Mouse (Mus musculus) neural tube, embryonic 14.5 days (tissue): ENCODE results near the gene Afdn. TPM values are rescaled to one million over a fixed set of nuclear protein-coding genes. Genes with fewer than 3 reads are reported as not detected.

ENCODE experiments used
- ATAC-seq: fragments of 200-750 bp; cut with Nextera tagmentation; 2 replicates; pipeline ENCODE4 v1.8.0; 2017; ENCODE audit warnings: low read depth, mild to moderate bottlenecking, moderate TSS enrichment, moderate library complexity
- H3K27ac ChIP-seq: fragments of 300-500 bp; sonication (generic); 2 replicates; pipeline ENCODE4 v1.5.1; 2014; ENCODE audit warnings: low read depth, mild to moderate bottlenecking, control low read depth, low read length, moderate library complexity, mixed read lengths
- H3K27me3 ChIP-seq: fragments of 300-500 bp; sonication (generic); 2 replicates; pipeline ENCODE4 v1.6.1; 2014; ENCODE audit warnings: low read length; ENCODE audit not compliant: control insufficient read depth, insufficient read depth
- H3K36me3 ChIP-seq: fragments of 300-500 bp; sonication (generic); 2 replicates; pipeline ENCODE4 v1.6.1; 2014; ENCODE audit warnings: low read length, mixed read lengths; ENCODE audit not compliant: control insufficient read depth, insufficient read depth
- H3K4me1 ChIP-seq: fragments of 300-500 bp; sonication (generic); 2 replicates; pipeline ENCODE4 v1.6.1; 2014; ENCODE audit warnings: low read length; ENCODE audit not compliant: control insufficient read depth, insufficient read depth
- H3K4me2 ChIP-seq: fragments of 300-500 bp; sonication (generic); 2 replicates; pipeline ENCODE4 v1.6.1; 2014; ENCODE audit warnings: mild to moderate bottlenecking, low read depth, low read length, control low read depth
- H3K4me3 ChIP-seq: fragments of 300-500 bp; sonication (generic); 2 replicates; pipeline ENCODE4 v1.5.1; 2014; ENCODE audit warnings: low read depth, low read length, control low read depth, mixed read lengths
- H3K9ac ChIP-seq: fragments of 300-500 bp; sonication (generic); replicated peaks from 2 replicates; pipeline ENCODE4 v1.6.1; 2014; ENCODE audit warnings: low read depth, mild to moderate bottlenecking, control low read depth, low read length, mixed read lengths
- H3K9me3 ChIP-seq: fragments of 300-500 bp; sonication (generic); 2 replicates; pipeline ENCODE4 v1.6.1; 2016; ENCODE audit warnings: low read length; ENCODE audit not compliant: control insufficient read depth
- WGBS: fragments of 180-500 bp; shearing (Covaris S2); extraction: QIAGEN DNeasy Blood & Tissue Kit; methylation state at CpG from one replicate; pipeline ENCODE4 v1.1.7; 2014; 5-methylcytosine and 5-hydroxymethylcytosine counted together
- polyA plus RNA-seq: library from polyadenylated mRNA; unstranded; fragments of >200 nt; fragmentation: Nextera tagmentation; extraction: Ambion mirVana; gene quantifications from 2 replicates; pipeline ENCODE4 v1.2.1, GENCODE M21; 2014

Gene Afdn
- polyA plus RNA-seq, 1 experiment from 2014 or later = 130 TPM

GRCm38 (mm10) chr17:13735057-13735456 is 25.3 kb upstream of the Afdn start:
- no peak overlapping the region for H3K27ac ChIP-seq
- no peak overlapping the region for H3K4me2 ChIP-seq
- WGBS = 88% methylated on average over 5 of the region's 5 CpGs
- H3K36me3 ChIP-seq = no peaks in the 10 kb centered on the region
- H3K4me1 ChIP-seq = no peaks in the 10 kb centered on the region
- no peak overlapping the region for H3K4me3 ChIP-seq
- no peak for ATAC-seq
- H3K9me3 ChIP-seq = no peaks in the 10 kb centered on the region
- H3K27me3 ChIP-seq = no peaks in the 10 kb centered on the region
- H3K9ac ChIP-seq = no peak overlapping the region

GRCm38 (mm10) chr17:13735803-13736282 is 24.5 kb upstream of the Afdn start:
- no peak overlapping the region for H3K4me3 ChIP-seq
- ATAC-seq = no peak; the same call in 1 of the 2 replicates
- H3K36me3 ChIP-seq = no peaks in the 10 kb centered on the region
- no peaks in the 10 kb centered on the region for H3K9me3 ChIP-seq
- no peak overlapping the region for H3K4me2 ChIP-seq
- no peak overlapping the region for H3K9ac ChIP-seq
- H3K27ac ChIP-seq = no peak overlapping the region
- 75% methylated on average over 8 of the region's 8 CpGs for WGBS
- H3K4me1 ChIP-seq = no peaks in the 10 kb centered on the region
- no peaks in the 10 kb centered on the region for H3K27me3 ChIP-seq

- Histone ChIP-seq H3K9me3 (no peaks in the 10 kb centered on the region), H3K27me3 (no peaks in the 10 kb centered on the region), H3K4me2 (no peak overlapping the region), H3K4me1 (no peaks in the 10 kb centered on the region), H3K4me3 (no peak overlapping the region), H3K27ac (no peak overlapping the region), H3K36me3 (no peaks in the 10 kb centered on the region), H3K9ac (no peak overlapping the region)
- no peak for ATAC-seq
- 54% methylated on average over 6 of the region's 6 CpGs for WGBS
Observed at GRCm38 (mm10) chr17:13737336-13737735, 23.0 kb upstream of the Afdn start.

- 73% methylated on average over 7 of the region's 7 CpGs for WGBS
- Histone ChIP-seq H3K9me3 (no peaks in the 10 kb centered on the region), H3K27me3 (no peaks in the 10 kb centered on the region), H3K27ac (no peak overlapping the region), H3K4me1 (no peaks in the 10 kb centered on the region), H3K36me3 (no peaks in the 10 kb centered on the region), H3K4me3 (no peak overlapping the region), H3K4me2 (no peak overlapping the region), H3K9ac (no peak overlapping the region)
- no peak for ATAC-seq
Observed at GRCm38 (mm10) chr17:13738121-13738776, 22.1 kb upstream of the Afdn start.

GRCm38 (mm10) chr17:13738916-13739315 is 21.4 kb upstream of the Afdn start:
- WGBS = 96% methylated on average over 2 of the region's 2 CpGs
- Histone ChIP-seq H3K4me2 (no peak overlapping the region), H3K4me1 (no peaks in the 10 kb centered on the region), H3K9me3 (no peaks in the 10 kb centered on the region), H3K27me3 (no peaks in the 10 kb centered on the region), H3K36me3 (no peaks in the 10 kb centered on the region), H3K9ac (no peak overlapping the region), H3K4me3 (no peak overlapping the region), H3K27ac (no peak overlapping the region)
- ATAC-seq = no peak

- Histone ChIP-seq H3K9me3 (no peaks in the 10 kb centered on the region), H3K36me3 (no peaks in the 10 kb centered on the region), H3K4me3 (no peak overlapping the region), H3K4me1 (no peaks in the 10 kb centered on the region), H3K9ac (no peak overlapping the region), H3K27ac (no peak overlapping the region), H3K27me3 (no peaks in the 10 kb centered on the region), H3K4me2 (no peak overlapping the region)
- no peak for ATAC-seq
- 64% methylated on average over 5 of the region's 5 CpGs for WGBS
Observed at GRCm38 (mm10) chr17:13739981-13740380, 20.4 kb upstream of the Afdn start.

- H3K36me3 ChIP-seq = no peaks in the 10 kb centered on the region
- H3K27ac ChIP-seq = no peak overlapping the region
- no peak overlapping the region for H3K9ac ChIP-seq
- H3K4me3 ChIP-seq = no peak overlapping the region
- no peak overlapping the region for H3K4me2 ChIP-seq
- no peaks in the 10 kb centered on the region for H3K4me1 ChIP-seq
- WGBS = 62% methylated on average over 2 of the region's 2 CpGs
- no peak for ATAC-seq
- H3K9me3 ChIP-seq = no peaks in the 10 kb centered on the region
- H3K27me3 ChIP-seq = no peaks in the 10 kb centered on the region
Observed at GRCm38 (mm10) chr17:13740796-13741195, 19.5 kb upstream of the Afdn start.

- no peaks in the 10 kb centered on the region for H3K9me3 ChIP-seq
- no peak overlapping the region for H3K4me2 ChIP-seq
- H3K9ac ChIP-seq = no peak overlapping the region
- no peaks in the 10 kb centered on the region for H3K36me3 ChIP-seq
- H3K4me3 ChIP-seq = no peak overlapping the region
- no peak overlapping the region for H3K27ac ChIP-seq
- no peaks in the 10 kb centered on the region for H3K4me1 ChIP-seq
- 88% methylated on average over 7 of the region's 7 CpGs for WGBS
- no peaks in the 10 kb centered on the region for H3K27me3 ChIP-seq
- no peak for ATAC-seq
Observed at GRCm38 (mm10) chr17:13741611-13742010, 18.7 kb upstream of the Afdn start.

GRCm38 (mm10) chr17:13742334-13742733 is 18.0 kb upstream of the Afdn start:
- H3K27ac ChIP-seq = no peak overlapping the region
- no peaks in the 10 kb centered on the region for H3K27me3 ChIP-seq
- no peak overlapping the region for H3K4me3 ChIP-seq
- no peak overlapping the region for H3K9ac ChIP-seq
- no peaks in the 10 kb centered on the region for H3K36me3 ChIP-seq
- H3K4me2 ChIP-seq = no peak overlapping the region
- H3K4me1 ChIP-seq = no peaks in the 10 kb centered on the region
- WGBS = 56% methylated on average over 2 of the region's 2 CpGs
- H3K9me3 ChIP-seq = no peaks in the 10 kb centered on the region
- no peak for ATAC-seq
